Mouse (Mus musculus) liver, embryonic 16.5 days (tissue): Measurements from ENCODE around the gene Sema3b. TPM values are rescaled to one million over a fixed set of nuclear protein-coding genes. Genes with fewer than 3 reads are reported as not detected.

Experiments used
- ATAC-seq: fragments of 200-750 bp; cut with Nextera tagmentation; 2 replicates; pipeline ENCODE4 v1.8.0; 2017; ENCODE audit warnings: low read depth, mild to moderate bottlenecking, moderate number of reproducible peaks, moderate library complexity
- H3K27ac ChIP-seq: fragments of 300-500 bp; sonication (generic); 2 replicates; pipeline ENCODE4 v1.5.1; 2014; ENCODE audit warnings: mild to moderate bottlenecking, low read length
- H3K27me3 ChIP-seq: fragments of 300-500 bp; sonication (generic); 2 replicates; pipeline ENCODE4 v1.6.1; 2014; ENCODE audit warnings: low read depth, low read length, mixed read lengths; ENCODE audit not compliant: control insufficient read depth, insufficient read depth
- H3K36me3 ChIP-seq: fragments of 300-500 bp; sonication (generic); 2 replicates; pipeline ENCODE4 v1.6.1; 2014; ENCODE audit warnings: mild to moderate bottlenecking; ENCODE audit not compliant: control insufficient read depth, insufficient read depth
- H3K4me1 ChIP-seq: fragments of 300-500 bp; sonication (generic); 2 replicates; pipeline ENCODE4 v1.6.1; 2014; ENCODE audit warnings: low read depth, low read length, mixed read lengths; ENCODE audit not compliant: control insufficient read depth
- H3K4me2 ChIP-seq: fragments of 300-500 bp; sonication (generic); 2 replicates; pipeline ENCODE4 v1.6.1; 2014; ENCODE audit warnings: low read depth, low read length, mixed read lengths
- H3K4me3 ChIP-seq: fragments of 300-500 bp; sonication (generic); 2 replicates; pipeline ENCODE4 v1.5.1; 2014; ENCODE audit warnings: low read depth, mild to moderate bottlenecking, low read length
- H3K9ac ChIP-seq: fragments of 300-500 bp; sonication (generic); 2 replicates; pipeline ENCODE4 v1.6.1; 2014; ENCODE audit warnings: low read depth, low read length
- H3K9me3 ChIP-seq: fragments of 300-500 bp; sonication (generic); replicated peaks from 2 replicates; pipeline ENCODE4 v1.6.1; 2016; ENCODE audit warnings: low read length; ENCODE audit not compliant: control insufficient read depth
- WGBS: fragments of 180-500 bp; shearing (Covaris S2); extraction: QIAGEN DNeasy Blood & Tissue Kit; methylation state at CpG from one replicate; pipeline ENCODE4 v1.1.7; 2014; ENCODE audit not compliant: insufficient replicate concordance; 5-methylcytosine and 5-hydroxymethylcytosine counted together
- polyA plus RNA-seq: library from polyadenylated mRNA; unstranded; fragments of >200 nt; fragmentation: Nextera tagmentation; extraction: Ambion mirVana; gene quantifications from 2 replicates; pipeline ENCODE4 v1.2.1, GENCODE M21; 2015

Gene Sema3b
- polyA plus RNA-seq, 1 experiment from 2014 or later, result 1.4 TPM

GRCm38 (mm10) chr9:107571534-107572326, 37.3 kb downstream of the Sema3b start:
- peak; percentile 30 for ATAC-seq
- Histone ChIP-seq H3K4me3 (peak overlapping the region; percentile 74), H3K9ac (peak overlapping the region; percentile 80), H3K4me2 (peak overlapping the region; percentile 81), H3K36me3 (peaks cover 4% of the 10 kb centered on the region), H3K27ac (peak overlapping the region; percentile 92), H3K27me3 (no peaks in the 10 kb centered on the region), H3K9me3 (no peaks in the 10 kb centered on the region), H3K4me1 (peaks cover 67% of the 10 kb centered on the region)
- WGBS, result 72% methylated on average over 22 of the region's 22 CpGs

- Histone ChIP-seq H3K36me3 (peaks cover 4% of the 10 kb centered on the region), H3K4me1 (peaks cover 68% of the 10 kb centered on the region), H3K4me3 (peak overlapping the region; percentile 74), H3K27ac (peak overlapping the region; percentile 92), H3K27me3 (no peaks in the 10 kb centered on the region), H3K9me3 (no peaks in the 10 kb centered on the region), H3K4me2 (peak overlapping the region; percentile 81), H3K9ac (peak overlapping the region; percentile 80)
- peak; percentile 69 for ATAC-seq
- 30% methylated on average over 21 of the region's 21 CpGs for WGBS
These were observed 38.2 kb downstream of the Sema3b start for GRCm38 (mm10) chr9:107570845-107571244.

- Histone ChIP-seq H3K27me3 (no peaks in the 10 kb centered on the region), H3K9ac (peak overlapping the region; percentile 80), H3K4me3 (peak overlapping the region; percentile 74), H3K4me1 (peaks cover 67% of the 10 kb centered on the region), H3K36me3 (peaks cover 4% of the 10 kb centered on the region), H3K9me3 (no peaks in the 10 kb centered on the region), H3K4me2 (peak overlapping the region; percentile 81), H3K27ac (peak overlapping the region; percentile 92)
- WGBS, result 61% methylated on average over 13 of the region's 13 CpGs
- no peak for ATAC-seq
These were observed 39.0 kb downstream of the Sema3b start for GRCm38 (mm10) chr9:107570016-107570415.

DNA sequence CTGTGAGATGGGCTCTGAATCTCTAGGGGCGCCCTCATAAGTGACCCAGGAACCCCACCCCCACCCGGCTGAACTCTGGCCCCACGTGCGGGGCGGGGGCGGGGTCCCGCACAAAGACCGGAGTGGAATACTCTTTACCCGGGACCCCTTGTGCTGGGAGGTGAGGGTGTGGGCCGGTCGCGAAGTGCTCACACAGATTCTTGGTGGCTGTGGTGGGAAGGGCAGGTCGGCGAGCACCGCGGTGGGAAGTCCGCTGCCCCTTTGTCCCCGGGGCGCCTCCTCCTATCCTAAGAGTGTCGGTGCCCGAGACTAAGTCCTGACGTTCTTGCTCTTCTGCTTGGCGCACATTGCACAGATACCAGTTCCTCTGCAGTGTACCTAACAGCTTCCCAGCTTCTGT, 39.8 kb downstream of the Sema3b start:
- Histone ChIP-seq H3K4me2 (peak overlapping the region; percentile 81), H3K27me3 (no peaks in the 10 kb centered on the region), H3K9me3 (no peaks in the 10 kb centered on the region), H3K36me3 (peaks cover 4% of the 10 kb centered on the region), H3K27ac (peak overlapping the region; percentile 92), H3K9ac (peak overlapping the region; percentile 80), H3K4me3 (peak overlapping the region; percentile 74), H3K4me1 (peaks cover 69% of the 10 kb centered on the region)
- under 1% methylated on average over 23 of the region's 23 CpGs for WGBS
- peak; percentile 2 for ATAC-seq

DNA sequence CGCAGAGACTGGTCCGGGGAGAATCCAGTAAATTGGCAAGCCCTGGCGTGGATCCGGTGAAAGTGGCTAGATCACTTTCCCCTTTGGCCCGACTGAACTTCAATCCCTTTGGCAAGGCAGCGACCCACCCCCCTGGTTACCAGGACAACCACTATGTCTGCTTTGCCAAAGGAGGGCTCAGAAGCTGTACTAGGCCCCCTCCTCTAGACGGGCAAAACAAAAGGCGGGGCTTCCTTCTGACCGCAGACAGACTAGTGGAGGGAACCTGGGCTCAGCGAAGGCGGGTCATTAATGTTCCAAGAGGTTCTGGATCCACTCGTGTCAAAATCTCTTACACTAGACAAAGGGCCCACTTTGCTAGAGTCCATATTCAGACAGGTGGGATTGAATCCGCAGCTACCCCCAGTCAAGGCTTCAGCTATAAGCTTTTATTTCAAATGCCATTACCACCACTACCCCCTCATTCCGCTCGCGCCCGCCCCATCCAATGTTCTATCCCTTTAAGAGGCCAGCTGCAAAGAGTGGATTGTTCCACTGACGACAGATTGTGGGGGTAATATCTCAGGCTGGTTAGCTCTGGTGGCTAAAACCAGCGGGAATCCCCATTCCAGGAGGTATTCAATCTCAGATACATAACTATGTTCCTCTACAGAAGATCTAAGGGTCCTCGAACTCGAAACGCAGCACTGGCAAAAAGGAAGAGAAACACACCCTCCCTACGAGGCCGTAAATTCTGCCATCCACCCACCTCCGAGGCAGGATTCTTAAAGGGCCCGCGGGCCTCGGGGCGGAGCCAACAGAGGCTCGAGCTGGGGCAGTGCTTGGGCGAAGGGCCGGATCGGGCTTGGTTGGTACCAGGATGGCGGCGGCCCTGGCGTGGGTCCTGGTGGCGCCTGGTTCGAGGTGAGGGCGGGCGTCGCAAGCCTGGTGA, 40.4 kb downstream of the Sema3b start:
- H3K9me3 ChIP-seq, result no peaks in the 10 kb centered on the region
- H3K27me3 ChIP-seq, result no peaks in the 10 kb centered on the region
- H3K4me3 ChIP-seq, result peak overlapping the region; percentile 74
- peaks cover 4% of the 10 kb centered on the region for H3K36me3 ChIP-seq
- H3K4me1 ChIP-seq, result peaks cover 75% of the 10 kb centered on the region
- ATAC-seq, result peak; percentile 76
- peak overlapping the region; percentile 92 for H3K27ac ChIP-seq
- peak overlapping the region; percentile 80 for H3K9ac ChIP-seq
- WGBS, result under 1% methylated on average over 41 of the region's 41 CpGs
- peak overlapping the region; percentile 81 for H3K4me2 ChIP-seq

- peak within 1 kb of the TSS; percentile 81 for H3K4me2 ChIP-seq
- H3K36me3 ChIP-seq, result peaks cover 4% of the 10 kb centered on the region
- peak within 1 kb of the TSS; percentile 74 for H3K4me3 ChIP-seq
- no peaks in the 10 kb centered on the region for H3K27me3 ChIP-seq
- H3K27ac ChIP-seq, result peak within 1 kb of the TSS; percentile 92
- ATAC-seq, result no peak
- 43% methylated on average over 18 of the region's 18 CpGs for WGBS
- H3K9me3 ChIP-seq, result no peaks in the 10 kb centered on the region
- H3K4me1 ChIP-seq, result peaks cover 73% of the 10 kb centered on the region
- H3K9ac ChIP-seq, result peak within 1 kb of the TSS; percentile 80
These were observed 41.2 kb downstream of the Sema3b start, which contains the start of gene Hyal2 for GRCm38 (mm10) chr9:107567702-107568319. TSS of gene Hyal2 (plus strand) at chr9:107567945.

- Histone ChIP-seq H3K4me1 (peaks cover 66% of the 10 kb centered on the region), H3K4me3 (no peak overlapping the region), H3K9ac (peak overlapping the region; percentile 21; the same call in 1 of the 2 replicates), H3K4me2 (peak overlapping the region; percentile 81; the same call in 1 of the 2 replicates), H3K27ac (peak overlapping the region; percentile 92), H3K36me3 (peaks cover 4% of the 10 kb centered on the region), H3K9me3 (no peaks in the 10 kb centered on the region), H3K27me3 (no peaks in the 10 kb centered on the region)
- WGBS, result 38% methylated on average over 3 of the region's 3 CpGs
- no peak for ATAC-seq
These were observed 42.2 kb downstream of the Sema3b start for GRCm38 (mm10) chr9:107566855-107567254.

DNA sequence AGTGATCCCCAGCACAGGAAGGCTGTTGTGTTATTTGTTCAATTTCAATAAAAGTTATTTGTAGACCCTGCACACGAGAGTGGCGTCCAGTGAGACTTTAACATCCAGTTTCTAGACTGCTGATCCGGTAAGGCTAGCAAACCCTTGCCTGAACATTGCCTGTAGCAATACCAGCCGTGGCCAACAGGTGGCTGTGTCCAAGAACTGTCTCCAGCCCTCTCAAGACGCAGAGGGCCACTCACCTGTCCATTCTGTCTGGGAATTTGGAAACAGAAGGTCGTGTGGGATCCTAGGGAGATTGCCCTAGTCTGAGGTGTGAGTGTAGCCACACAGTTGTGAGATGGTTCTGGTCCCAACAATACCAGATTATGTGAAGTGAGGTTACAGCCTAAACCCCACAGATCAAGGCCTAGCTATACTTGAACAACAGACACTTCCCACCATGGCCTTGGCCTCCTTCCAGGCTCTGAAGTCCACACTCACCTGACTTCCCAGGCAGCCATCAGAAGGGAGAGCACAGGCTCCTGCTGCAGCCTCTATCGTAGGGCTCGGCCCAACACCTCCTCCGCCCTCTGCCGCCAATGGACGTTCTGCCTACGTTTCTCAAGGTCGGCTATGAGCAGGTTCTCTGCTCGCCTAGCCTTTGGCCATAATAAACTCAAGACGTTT, 42.9 kb downstream of the Sema3b start:
- H3K4me3 ChIP-seq, result no peak overlapping the region
- peaks cover 10% of the 10 kb centered on the region for H3K36me3 ChIP-seq
- H3K9ac ChIP-seq, result no peak overlapping the region
- H3K27ac ChIP-seq, result peak overlapping the region; percentile 92
- no peaks in the 10 kb centered on the region for H3K27me3 ChIP-seq
- ATAC-seq, result no peak
- peaks cover 60% of the 10 kb centered on the region for H3K4me1 ChIP-seq
- H3K9me3 ChIP-seq, result no peaks in the 10 kb centered on the region
- peak overlapping the region; percentile 17; the same call in 1 of the 2 replicates for H3K4me2 ChIP-seq
- 48% methylated on average over 15 of the region's 15 CpGs for WGBS
